In genomic region chr6:24342471-24342870, GRCm38 (mm10) we compare ENCODE assay signal across 24 mouse cellular contexts.
"Had no signal": no experiment of that assay in that cellular context is flagged by ENCODE, and none has a peak within 500 bp of the region (broad histone marks: within the 10 kb centered on the region; RNA-seq: fewer than 3 reads in every experiment).

No protein-coding gene starts in this region.

- DNase-seq: gastrocnemius, postnatal 14 days; gastrocnemius, postnatal 36 days; heart, adult 11 months; heart, adult 2 months; heart, postnatal 14 days; heart, postnatal 36 days; kidney, adult 18-20 months; kidney, postnatal 10 days; liver; liver, embryonic 13.5 days had no signal

- H3K9ac ChIP-seq: heart, embryonic 13.5 days; heart, embryonic 15.5 days; hindbrain, embryonic 13.5 days; hindbrain, embryonic 15.5 days; intestine, embryonic 15.5 days; limb, embryonic 12.5 days; liver, embryonic 13.5 days; liver, embryonic 15.5 days had no signal

- H3K27me3 ChIP-seq: heart, embryonic 13.5 days; heart, embryonic 15.5 days; hindbrain, embryonic 13.5 days; hindbrain, embryonic 15.5 days; intestine, embryonic 15.5 days; limb, embryonic 12.5 days; liver, embryonic 13.5 days; liver, embryonic 15.5 days had no signal

- H3K4me1 ChIP-seq: heart, embryonic 13.5 days; heart, embryonic 15.5 days; hindbrain, embryonic 13.5 days; hindbrain, embryonic 15.5 days; intestine, embryonic 15.5 days; limb, embryonic 12.5 days; liver, embryonic 13.5 days; liver, embryonic 15.5 days had no signal

- ATAC-seq: inflammation-experienced regulatory T-cells, adult 6 months; intestine, embryonic 15.5 days; intestine, postnatal 0 days had no signal

- H3K4me3 ChIP-seq: heart, adult 2 months; heart, embryonic 13.5 days; heart, embryonic 15.5 days; hindbrain, embryonic 13.5 days; hindbrain, embryonic 15.5 days; intestine, embryonic 15.5 days; layer of hippocampus, adult 2 months; left cerebral cortex, adult 2 months; limb, embryonic 10.5 days; limb, embryonic 12.5 days; liver, embryonic 13.5 days; liver, embryonic 15.5 days had no signal

- H3K27ac ChIP-seq: heart, adult 2 months; heart, embryonic 13.5 days; heart, embryonic 15.5 days; hindbrain, embryonic 13.5 days; hindbrain, embryonic 15.5 days; intestine, embryonic 15.5 days; layer of hippocampus, adult 2 months; left cerebral cortex, adult 2 months; limb, embryonic 10.5 days; limb, embryonic 12.5 days; liver, embryonic 13.5 days; liver, embryonic 15.5 days had no signal

- H3K4me2 ChIP-seq: heart, embryonic 11.5 days; heart, embryonic 13.5 days; heart, embryonic 15.5 days; hindbrain, embryonic 13.5 days; hindbrain, embryonic 15.5 days; intestine, embryonic 15.5 days; limb, embryonic 12.5 days; liver, embryonic 11.5 days; liver, embryonic 13.5 days; liver, embryonic 15.5 days had no signal

- H3K9me3 ChIP-seq: heart, embryonic 13.5 days; heart, embryonic 15.5 days; hindbrain, embryonic 13.5 days; hindbrain, embryonic 15.5 days; intestine, embryonic 15.5 days; limb, embryonic 10.5 days; limb, embryonic 12.5 days; liver, embryonic 13.5 days; liver, embryonic 15.5 days had no signal

- H3K36me3 ChIP-seq: heart, embryonic 13.5 days; heart, embryonic 15.5 days; hindbrain, embryonic 13.5 days; hindbrain, embryonic 15.5 days; intestine, embryonic 15.5 days; limb, embryonic 10.5 days; limb, embryonic 12.5 days; liver, embryonic 13.5 days; liver, embryonic 15.5 days had no signal
